Mouse (Mus musculus) right cerebral cortex, adult 2 months (tissue): ENCODE measurements around the gene Sdk1.

Source experiments
- DNase-seq, 2 experiments: peaks; one replicate each; pipeline ENCODE4 v3.0.0; 2021 to 2022; ENCODE audit warnings: low spot score in 2 of 2

Sdk1 gene

GRCm38 (mm10) chr5:141994192-141994591, 752.9 kb downstream of the Sdk1 start:
- DNase-seq, result peak; percentile 7 to 32

GRCm38 (mm10) chr5:142000247-142000646, 759.0 kb downstream of the Sdk1 start:
- no peak for DNase-seq

- no peak for DNase-seq
Measured at GRCm38 (mm10) chr5:142001131-142001530, 759.8 kb downstream of the Sdk1 start.

- DNase-seq, result no peak
Measured at GRCm38 (mm10) chr5:142001973-142002372, 760.7 kb downstream of the Sdk1 start.

GRCm38 (mm10) chr5:142010189-142010588, 768.9 kb downstream of the Sdk1 start:
- DNase-seq, result no peak

- DNase-seq, result no peak
Measured at GRCm38 (mm10) chr5:142017001-142017400, 775.7 kb downstream of the Sdk1 start.

GRCm38 (mm10) chr5:142022877-142023580, 781.7 kb downstream of the Sdk1 start:
- DNase-seq, result no peak

- DNase-seq, result peak in 1 of 2 experiments; percentile 6
Measured at GRCm38 (mm10) chr5:142024448-142024847, 783.2 kb downstream of the Sdk1 start.

GRCm38 (mm10) chr5:142036536-142036935, 795.2 kb downstream of the Sdk1 start:
- peak; percentile 26 to 39 for DNase-seq

GRCm38 (mm10) chr5:142039236-142039635, 797.9 kb downstream of the Sdk1 start:
- DNase-seq, result no peak

GRCm38 (mm10) chr5:142039891-142040530, 798.7 kb downstream of the Sdk1 start:
- no peak for DNase-seq

GRCm38 (mm10) chr5:142041226-142041802, 800.0 kb downstream of the Sdk1 start:
- DNase-seq, result no peak

- DNase-seq, result no peak
Measured at GRCm38 (mm10) chr5:142061781-142062180, 820.5 kb downstream of the Sdk1 start.

- DNase-seq, result no peak
Measured at GRCm38 (mm10) chr5:142071322-142071721, 830.0 kb downstream of the Sdk1 start.

- DNase-seq, result no peak
Measured at GRCm38 (mm10) chr5:142073901-142074300, 832.6 kb downstream of the Sdk1 start.

GRCm38 (mm10) chr5:142074561-142075500, 833.5 kb downstream of the Sdk1 start:
- DNase-seq, result peak; percentile 45 to 47

GRCm38 (mm10) chr5:142080661-142081060, 839.4 kb downstream of the Sdk1 start:
- no peak for DNase-seq

- no peak for DNase-seq
Measured at GRCm38 (mm10) chr5:142081076-142081475, 839.8 kb downstream of the Sdk1 start.

GRCm38 (mm10) chr5:142096377-142096841, 855.1 kb downstream of the Sdk1 start:
- no peak for DNase-seq

GRCm38 (mm10) chr5:142100176-142100575, 858.9 kb downstream of the Sdk1 start:
- DNase-seq, result no peak

GRCm38 (mm10) chr5:142107434-142107833, 866.1 kb downstream of the Sdk1 start:
- DNase-seq, result no peak

GRCm38 (mm10) chr5:142111989-142112388, 870.7 kb downstream of the Sdk1 start:
- no peak for DNase-seq
